Mouse (Mus musculus) heart, adult 2 months (tissue): ENCODE measurements around the gene Clba1.

Source experiments
- CTCF ChIP-seq: fragments of 200-600 bp; IDR thresholded peaks from 2 replicates; pipeline ENCODE4 v1.8.1; 2022; ENCODE audit warnings: antibody characterized with exemption, mild to moderate bottlenecking, moderate library complexity
- EP300 ChIP-seq: fragments of 200-500 bp; IDR thresholded peaks from 2 replicates; pipeline ENCODE4 v1.6.1; 2011; ENCODE audit warnings: low read depth, low read length, control low read depth; ENCODE audit not compliant: insufficient read depth
- POLR2A ChIP-seq: fragments of 200-500 bp; IDR thresholded peaks from 2 replicates; pipeline ENCODE4 v1.6.1; 2011; ENCODE audit warnings: mild to moderate bottlenecking, low read depth, low read length, control low read depth; ENCODE audit not compliant: insufficient read depth

DNA sequence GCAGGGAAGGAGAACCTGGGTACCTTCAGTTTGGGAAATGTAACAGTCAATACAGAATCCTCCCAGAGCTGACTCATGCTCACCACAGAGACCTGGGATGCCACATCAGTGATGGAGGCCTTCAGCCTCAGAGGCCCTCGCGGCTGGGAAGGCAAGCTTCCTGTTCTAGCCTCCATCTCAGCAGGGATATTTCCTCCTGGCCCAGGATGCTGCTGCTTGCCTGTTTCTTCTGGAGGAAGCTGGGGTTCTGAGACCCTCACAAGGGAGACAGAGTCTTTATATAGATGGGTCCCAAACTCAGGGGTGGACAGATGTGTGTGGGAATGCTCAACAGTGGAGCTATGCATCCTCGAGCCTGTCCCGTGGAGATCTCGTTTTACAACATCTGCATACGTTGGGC, 34.7 kb upstream of the Clba1 start:
- TF ChIP-seq CTCF (no peak), POLR2A (no peak), EP300 (no peak)
